Mouse (Mus musculus) MEL (cell line): ENCODE data around the gene Srsf3. TPM values are rescaled to one million over a fixed set of nuclear protein-coding genes. Genes with fewer than 3 reads are reported as not detected.
A peak's percentile ranks its signal among the peaks of the same experiment; 100 is the strongest.

ENCODE experiments used
- DNase-seq: peaks from one replicate; pipeline ENCODE4 v3.0.0; 2011; ENCODE audit warnings: low read depth, low spot score
- H3K27ac ChIP-seq: 2 replicates; pipeline ENCODE4 v1.5.1; 2012; ENCODE audit warnings: low read depth, mild to moderate bottlenecking, control low read depth, low read length, moderate library complexity; ENCODE audit not compliant: control insufficient read depth
- H3K27me3 ChIP-seq, 2 experiments: fragments of 150-350 bp in 1 of 2; sonication (generic) in 1 of 2; 2 replicates each; pipeline ENCODE4 v1.6.1; 2012; ENCODE audit warnings: low read length in 2 of 2, mild to moderate bottlenecking in 2 of 2, improper control_type of control experiment in 1 of 2, moderate library complexity in 1 of 2; ENCODE audit not compliant: insufficient read depth in 2 of 2, control insufficient read depth in 1 of 2
- H3K36me3 ChIP-seq, 2 experiments: 2 replicates each; pipeline ENCODE4 v1.6.1; 2012 to 2014; ENCODE audit warnings: low read length in 2 of 2, improper control_type of control experiment in 1 of 2, inconsistent platforms in 1 of 2, mild to moderate bottlenecking in 1 of 2; ENCODE audit not compliant: insufficient read depth in 2 of 2, control insufficient read depth in 1 of 2
- H3K4me1 ChIP-seq, 2 experiments: fragments of 150-350 bp in 1 of 2; sonication (generic) in 1 of 2; 2 replicates each; pipeline ENCODE4 v1.6.1; 2012; ENCODE audit warnings: low read length in 2 of 2, improper control_type of control experiment in 1 of 2, mild to moderate bottlenecking in 1 of 2; ENCODE audit not compliant: insufficient read depth in 2 of 2, control insufficient read depth in 1 of 2
- H3K4me3 ChIP-seq, 2 experiments: fragments of 150-350 bp in 1 of 2; sonication (generic) in 1 of 2; 2 replicates each; pipeline ENCODE4 v1.5.1; 2012; ENCODE audit warnings: low read depth in 2 of 2, low read length in 2 of 2, mild to moderate bottlenecking in 2 of 2, moderate library complexity in 2 of 2, control low read depth in 1 of 2, improper control_type of control experiment in 1 of 2; ENCODE audit not compliant: control insufficient read depth in 1 of 2, insufficient read depth in 1 of 2
- H3K79me2 ChIP-seq: 2 replicates; pipeline ENCODE4 v1.6.1; 2012; ENCODE audit warnings: mild to moderate bottlenecking, low read length, moderate library complexity; ENCODE audit not compliant: control insufficient read depth, poor library complexity, insufficient read depth
- H3K9ac ChIP-seq: 2 replicates; pipeline ENCODE4 v1.6.1; 2012; ENCODE audit warnings: low read depth, mild to moderate bottlenecking, control low read depth, low read length, moderate library complexity; ENCODE audit not compliant: control insufficient read depth, poor library complexity, severe bottlenecking
- H3K9me3 ChIP-seq: fragments of 150-350 bp; sonication (generic); replicated peaks from 2 replicates; pipeline ENCODE4 v1.6.1; 2012; ENCODE audit warnings: mild to moderate bottlenecking, low read length, improper control_type of control experiment, moderate library complexity; ENCODE audit not compliant: insufficient read depth
- CHD2 ChIP-seq: IDR thresholded peaks from 2 replicates; pipeline ENCODE4 v1.6.1; 2011; ENCODE audit warnings: low read length, improper control_type of control experiment
- CTCF ChIP-seq, 3 experiments: IDR thresholded peaks in 2 of 3; conservative IDR thresholded peaks in 1 of 3; 2 replicates each; pipeline ENCODE4 v1.5.1; 2011 to 2012; ENCODE audit warnings: low read length in 3 of 3, low read depth in 2 of 3, mild to moderate bottlenecking in 2 of 3, improper control_type of control experiment in 1 of 3, inconsistent platforms in 1 of 3, mixed read lengths in 1 of 3, moderate library complexity in 1 of 3; ENCODE audit not compliant: control insufficient read depth in 1 of 3, insufficient read depth in 1 of 3, poor library complexity in 1 of 3, severe bottlenecking in 1 of 3
- E2F4 ChIP-seq: IDR thresholded peaks from 2 replicates; pipeline ENCODE4 v1.6.1; 2011; ENCODE audit warnings: low read depth, low read length, improper control_type of control experiment, borderline replicate concordance
- ELF1 ChIP-seq: IDR thresholded peaks from 2 replicates; pipeline ENCODE4 v1.6.1; 2014; ENCODE audit warnings: low read depth, mild to moderate bottlenecking, inconsistent platforms, low read length, improper control_type of control experiment, moderate library complexity
- ETS1 ChIP-seq: IDR thresholded peaks from 2 replicates; pipeline ENCODE4 v1.6.1; 2012; ENCODE audit warnings: low read depth, mild to moderate bottlenecking, inconsistent platforms, low read length, improper control_type of control experiment, moderate library complexity
- MAFK ChIP-seq: IDR thresholded peaks from 2 replicates; pipeline ENCODE4 v1.6.1; 2011; ENCODE audit warnings: low read depth, mild to moderate bottlenecking, low read length, improper control_type of control experiment, borderline replicate concordance
- MAX ChIP-seq: IDR thresholded peaks from 2 replicates; pipeline ENCODE4 v1.6.1; 2011; ENCODE audit warnings: low read length, improper control_type of control experiment
- MAZ ChIP-seq: IDR thresholded peaks from 2 replicates; pipeline ENCODE4 v1.6.1; 2012; ENCODE audit warnings: low read depth, mild to moderate bottlenecking, inconsistent platforms, low read length, improper control_type of control experiment
- MXI1 ChIP-seq: IDR thresholded peaks from 2 replicates; pipeline ENCODE4 v1.6.1; 2011; ENCODE audit warnings: mild to moderate bottlenecking, low read depth, low read length, improper control_type of control experiment
- POLR2A ChIP-seq, 2 experiments: IDR thresholded peaks; 2 replicates each; pipeline ENCODE4 v1.6.1; 2011 to 2012; ENCODE audit warnings: low read length in 2 of 2, mild to moderate bottlenecking in 2 of 2, control low read depth in 1 of 2, improper control_type of control experiment in 1 of 2, low read depth in 1 of 2, moderate library complexity in 1 of 2; ENCODE audit not compliant: control insufficient read depth in 1 of 2, insufficient read depth in 1 of 2, poor library complexity in 1 of 2
- RCOR1 ChIP-seq: IDR thresholded peaks from 2 replicates; pipeline ENCODE4 v1.6.1; 2012; ENCODE audit warnings: low read depth, mild to moderate bottlenecking, inconsistent platforms, low read length, improper control_type of control experiment
- SIN3A ChIP-seq: IDR thresholded peaks from 2 replicates; pipeline ENCODE4 v1.6.1; 2012; ENCODE audit warnings: low read length, improper control_type of control experiment, inconsistent platforms
- USF1 ChIP-seq: IDR thresholded peaks from 2 replicates; pipeline ENCODE4 v1.6.1; 2014; ENCODE audit warnings: low read depth, mild to moderate bottlenecking, inconsistent platforms, low read length, improper control_type of control experiment, moderate library complexity
- USF2 ChIP-seq, 2 experiments: IDR thresholded peaks; 2 replicates each; pipeline ENCODE4 v1.6.1; 2011 to 2012; ENCODE audit warnings: improper control_type of control experiment in 2 of 2, low read length in 2 of 2, borderline replicate concordance in 1 of 2, inconsistent platforms in 1 of 2, low read depth in 1 of 2, mild to moderate bottlenecking in 1 of 2; ENCODE audit not compliant: insufficient read depth in 1 of 2
- ZC3H11A ChIP-seq: IDR thresholded peaks from 2 replicates; pipeline ENCODE4 v1.6.1; 2012; ENCODE audit warnings: low read depth, mild to moderate bottlenecking, inconsistent platforms, low read length, improper control_type of control experiment
- ZMIZ1 ChIP-seq: IDR thresholded peaks from 2 replicates; pipeline ENCODE4 v1.6.1; 2012; ENCODE audit warnings: low read depth, mild to moderate bottlenecking, inconsistent platforms, low read length, improper control_type of control experiment, moderate library complexity
- polyA plus RNA-seq, 2 experiments: library from polyadenylated mRNA; stranded (reverse) in 1 of 2; unstranded in 1 of 2; fragments of >175 nt in 1 of 2; fragments of >200 nt in 1 of 2; gene quantifications; 2 replicates each; pipeline versions ENCODE4 v1.2.1 to v1.2.4; 2012; ENCODE audit warnings: low replicate concordance in 2 of 2, low read depth in 1 of 2; ENCODE audit not compliant: insufficient read length in 2 of 2, insufficient read depth in 1 of 2, missing spikeins in 1 of 2
- total RNA-seq: library from RNA; depleted of rRNA; stranded (reverse); fragments of 300-350 nt; gene quantifications from 2 replicates; pipeline ENCODE4 v1.2.3, GENCODE M21; 2012

Gene Srsf3
- total and polyA plus RNA-seq, 3 experiments, result 326 to 556 (median 367) TPM

DNA sequence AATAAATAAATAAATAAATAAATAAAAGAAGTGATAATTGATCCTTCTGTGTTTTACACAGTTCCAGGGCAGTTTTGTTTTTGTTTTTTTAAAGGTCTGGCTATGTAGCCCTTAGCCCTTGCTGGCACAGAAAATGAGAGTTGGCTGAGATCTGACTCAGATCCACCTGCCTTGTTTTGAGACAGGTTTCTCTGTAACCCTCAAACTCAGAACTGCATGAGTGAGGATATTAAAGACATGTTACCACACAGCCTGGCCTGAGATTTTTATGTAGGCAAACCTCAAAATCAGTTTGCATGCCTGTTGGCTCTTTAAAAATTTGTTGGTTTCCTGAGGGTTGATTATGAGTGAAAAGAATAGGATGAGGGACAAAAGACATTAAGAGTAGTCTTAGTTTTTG, 3.1 kb downstream of the Srsf3 start:
- Histone ChIP-seq H3K4me3 (peak overlapping the region; percentile 56 to 83), H3K9ac (peak overlapping the region; percentile 50), H3K27me3 (no peaks in the 10 kb centered on the region), H3K27ac (peak overlapping the region; percentile 23; the same call in 1 of the 2 replicates), H3K36me3 (peaks cover 52 to 55% of the 10 kb centered on the region in 2 experiments), H3K9me3 (no peaks in the 10 kb centered on the region), H3K79me2 (peaks cover 66% of the 10 kb centered on the region), H3K4me1 (peaks cover 15 to 23% of the 10 kb centered on the region in 2 experiments; a peak in 3 of 4 replicates)
- DNase-seq, result no peak
- TF ChIP-seq CTCF (IDR thresholded peaks at IDR 0.05 in 2 of 3, conservative IDR thresholded peaks at IDR 0.05 in 1 of 3; ENCODE audit: control insufficient read depth in 1 of 3, insufficient read depth in 1 of 3, low read depth in 2 of 3, low read length in 3 of 3, poor library complexity in 1 of 3, severe bottlenecking in 1 of 3) (no peak), MXI1 (peak; percentile 44; the same call in 1 of the 2 replicates), SIN3A (peak; percentile 46; the same call in 1 of the 2 replicates)

DNA sequence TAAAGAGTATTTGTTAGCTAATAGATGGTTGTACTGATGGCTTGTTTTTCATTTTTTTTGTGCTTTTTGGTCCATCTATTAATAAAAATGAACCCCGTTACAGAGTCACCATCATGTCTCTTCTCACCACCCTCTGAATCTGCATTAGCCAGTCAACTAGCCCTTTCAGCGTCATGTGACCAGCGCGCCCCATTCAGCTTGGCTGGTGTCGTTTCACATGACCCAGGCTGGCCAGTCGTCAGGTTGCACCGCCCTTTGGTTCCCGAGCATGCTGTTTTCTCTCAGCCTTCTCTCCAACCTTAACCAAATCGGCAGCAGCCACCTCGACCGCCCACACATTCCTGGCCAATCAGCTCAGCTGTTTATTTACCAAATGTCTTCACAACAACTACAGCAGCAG, 6.9 kb downstream of the Srsf3 start:
- Histone ChIP-seq H3K27ac (no peak overlapping the region), H3K9ac (no peak overlapping the region), H3K27me3 (no peaks in the 10 kb centered on the region), H3K79me2 (peaks cover 42% of the 10 kb centered on the region), H3K36me3 (peaks cover 72 to 81% of the 10 kb centered on the region in 2 experiments), H3K4me1 (peaks cover 25 to 27% of the 10 kb centered on the region in 2 experiments; a peak in 3 of 4 replicates), H3K4me3 (no peak overlapping the region), H3K9me3 (no peaks in the 10 kb centered on the region)
- TF ChIP-seq USF2 (IDR thresholded peaks at IDR 0.05; ENCODE audit: borderline replicate concordance in 1 of 2, insufficient read depth in 1 of 2, low read depth in 1 of 2, low read length in 2 of 2) (peak; percentile 45 to 62; a peak in 1 of 4 replicates), MAFK (no peak), ZMIZ1 (no peak), ETS1 (no peak), CHD2 (no peak), USF1 (peak; percentile 90), CTCF (IDR thresholded peaks at IDR 0.05 in 2 of 3, conservative IDR thresholded peaks at IDR 0.05 in 1 of 3; ENCODE audit: control insufficient read depth in 1 of 3, insufficient read depth in 1 of 3, low read depth in 2 of 3, low read length in 3 of 3, poor library complexity in 1 of 3, severe bottlenecking in 1 of 3) (no peak), ZC3H11A (no peak), POLR2A (IDR thresholded peaks at IDR 0.05; ENCODE audit: control insufficient read depth in 1 of 2, insufficient read depth in 1 of 2, low read depth in 1 of 2, low read length in 2 of 2, poor library complexity in 1 of 2) (no peak; a peak in 1 of 4 replicates), RCOR1 (no peak), MAZ (no peak), ELF1 (no peak), MAX (0 out of 2 replicates have a peak, but pooled peaks have one; percentile 40), E2F4 (no peak)
- peak; percentile 63 for DNase-seq
